Mouse (Mus musculus) neutrophil, adult 5-6 weeks (primary cell): ENCODE measurements around the gene Acadm. TPM values are rescaled to one million over a fixed set of nuclear protein-coding genes. Genes with fewer than 3 reads are reported as not detected.

Experiments
- ATAC-seq: fragments of 151-379, 151-347 bp; 2 replicates; pipeline ENCODE4 v1.8.0; 2017; ENCODE audit warnings: mild to moderate bottlenecking, moderate TSS enrichment; ENCODE audit not compliant: insufficient number of reproducible peaks, poor library complexity, low FRiP score, severe bottlenecking; ENCODE audit errors: extremely low read depth
- total RNA-seq: library from RNA; stranded (forward); fragments of 200-1000 nt; gene quantifications from 2 replicates; pipeline ENCODE4 v1.2.3, GENCODE M21; 2017

Gene Acadm
- total RNA-seq, 1 experiment from 2014 or later, result 170 TPM

DNA sequence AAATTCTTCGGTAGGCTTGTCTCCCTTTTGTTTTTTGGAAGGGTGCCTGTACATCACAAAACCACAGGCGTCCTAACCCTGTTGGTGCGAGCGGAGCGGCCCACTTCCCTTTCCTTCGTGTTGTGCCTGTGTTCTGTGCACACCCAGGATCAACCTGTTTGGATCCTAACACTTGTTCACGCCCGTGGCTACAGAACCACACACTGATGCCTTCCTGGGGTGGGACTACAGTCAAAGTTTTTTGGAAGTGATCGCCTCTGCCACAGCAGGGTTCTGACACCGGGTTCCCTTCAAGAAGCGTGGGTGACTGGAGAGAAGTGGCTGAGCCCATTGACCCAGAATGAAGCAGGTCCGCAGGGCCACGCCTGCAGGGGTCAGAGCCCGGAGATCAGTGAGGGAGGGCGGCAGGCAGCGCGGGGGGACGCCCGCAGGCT is 514 bp downstream of the Acadm start:
- ATAC-seq, result peak; percentile 17

- no peak for ATAC-seq
These were observed 1.3 kb downstream of the Acadm start for GRCm38 (mm10) chr3:153943003-153943640.

- ATAC-seq, result no peak
These were observed 2.8 kb downstream of the Acadm start for GRCm38 (mm10) chr3:153941613-153942012.

DNA sequence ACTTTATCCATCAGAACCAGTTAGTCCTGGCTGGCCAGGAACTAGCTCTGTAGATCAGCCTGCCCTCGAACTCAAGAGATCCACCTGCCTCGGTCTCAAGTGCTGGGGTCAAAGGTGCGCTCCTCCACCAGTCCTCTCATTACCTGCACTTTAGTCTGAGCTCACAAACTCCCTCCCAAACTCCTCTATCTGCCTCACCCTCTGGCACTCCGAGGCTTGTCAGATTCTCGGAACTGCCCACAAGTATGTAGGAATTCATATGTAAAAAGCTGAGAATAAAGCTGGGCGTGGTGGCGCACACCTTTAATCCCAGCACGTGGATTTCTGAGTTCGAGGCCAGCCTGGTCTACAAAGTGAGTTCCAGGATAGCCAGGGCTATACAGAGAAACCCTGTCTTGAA is 3.9 kb downstream of the Acadm start:
- no peak for ATAC-seq

DNA sequence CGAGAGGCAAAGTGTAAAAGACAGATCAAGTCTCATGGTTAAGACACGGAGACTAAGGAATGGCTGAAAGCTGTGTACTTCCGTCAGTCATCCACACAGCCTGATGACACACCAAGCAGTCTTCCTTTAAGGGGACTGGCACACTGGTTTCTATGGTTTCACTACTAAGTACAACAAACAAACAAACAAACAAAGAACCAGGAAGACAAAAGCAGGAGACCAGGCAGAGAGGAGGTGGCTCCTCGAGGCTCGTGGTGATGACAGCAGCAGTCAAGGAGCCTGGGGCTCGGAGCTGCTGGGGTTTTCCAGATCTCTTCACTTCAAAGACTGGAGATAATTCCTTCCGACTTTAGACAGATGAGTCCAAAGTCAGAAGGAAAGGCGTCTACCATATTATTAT is 4.4 kb downstream of the Acadm start:
- no peak for ATAC-seq

GRCm38 (mm10) chr3:153937116-153937810 is 7.2 kb downstream of the Acadm start:
- ATAC-seq, result no peak

DNA sequence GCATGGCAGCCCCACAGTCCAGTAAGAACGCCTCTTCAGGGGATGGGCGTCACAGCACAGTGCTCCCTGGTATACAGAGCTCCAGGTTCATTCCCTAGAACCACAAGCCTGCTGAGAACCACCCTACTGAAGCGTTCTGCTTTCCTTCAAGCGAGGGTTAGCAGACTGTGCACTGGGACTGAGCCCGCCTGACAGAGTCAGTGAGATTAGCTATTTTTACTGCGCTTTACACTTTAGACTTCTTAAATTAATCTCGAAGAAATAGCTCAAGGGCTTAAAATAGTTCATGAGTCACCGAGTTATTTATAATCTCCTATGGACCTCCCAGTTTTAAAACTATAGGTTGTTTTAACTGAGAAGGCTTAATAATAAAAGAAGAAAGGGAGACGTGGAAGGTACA is 8.6 kb downstream of the Acadm start:
- no peak for ATAC-seq

DNA sequence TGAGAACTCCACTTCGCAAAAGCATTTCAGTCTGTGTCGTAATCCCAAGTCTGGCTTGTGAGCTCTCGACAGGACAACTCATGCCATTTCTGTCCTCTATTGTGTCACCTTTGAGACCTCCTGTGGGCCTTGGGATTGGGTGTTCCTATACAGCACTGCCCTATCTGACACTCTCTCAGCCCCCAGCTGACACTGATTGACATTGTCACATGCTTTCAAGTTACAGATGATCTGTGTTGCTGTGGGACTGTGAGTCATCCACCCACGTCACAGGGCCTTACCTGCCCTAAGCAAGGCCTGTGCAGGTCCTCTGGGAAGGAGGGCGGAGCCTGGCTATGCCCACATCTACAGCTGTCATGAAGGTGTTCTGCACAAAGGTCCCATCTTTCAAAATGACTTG is 12.0 kb downstream of the Acadm start:
- ATAC-seq, result no peak

GRCm38 (mm10) chr3:153929526-153929925 is 14.9 kb downstream of the Acadm start:
- no peak for ATAC-seq

DNA sequence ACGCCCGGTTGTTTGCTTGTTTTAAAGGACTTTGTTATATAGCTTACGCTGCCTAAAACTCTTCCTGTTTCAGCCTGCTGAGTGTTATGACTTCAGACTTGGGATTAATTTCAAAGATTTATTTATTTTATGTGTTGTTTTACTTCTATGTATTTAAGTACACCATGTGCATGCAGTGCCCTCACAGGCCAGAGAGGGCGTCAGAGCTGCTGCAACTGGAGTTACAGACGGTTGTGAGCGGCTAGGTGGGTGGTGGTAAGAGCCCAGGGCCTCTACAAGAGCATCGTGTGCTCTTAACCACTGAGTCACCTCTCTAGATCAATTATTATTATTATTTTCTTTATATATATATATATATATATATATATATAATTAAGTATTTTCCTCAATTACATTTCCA is 18.1 kb downstream of the Acadm start:
- no peak for ATAC-seq

GRCm38 (mm10) chr3:153921147-153921910 is 23.1 kb downstream of the Acadm start:
- no peak for ATAC-seq

GRCm38 (mm10) chr3:153917200-153917599 is 27.2 kb downstream of the Acadm start:
- no peak for ATAC-seq

DNA sequence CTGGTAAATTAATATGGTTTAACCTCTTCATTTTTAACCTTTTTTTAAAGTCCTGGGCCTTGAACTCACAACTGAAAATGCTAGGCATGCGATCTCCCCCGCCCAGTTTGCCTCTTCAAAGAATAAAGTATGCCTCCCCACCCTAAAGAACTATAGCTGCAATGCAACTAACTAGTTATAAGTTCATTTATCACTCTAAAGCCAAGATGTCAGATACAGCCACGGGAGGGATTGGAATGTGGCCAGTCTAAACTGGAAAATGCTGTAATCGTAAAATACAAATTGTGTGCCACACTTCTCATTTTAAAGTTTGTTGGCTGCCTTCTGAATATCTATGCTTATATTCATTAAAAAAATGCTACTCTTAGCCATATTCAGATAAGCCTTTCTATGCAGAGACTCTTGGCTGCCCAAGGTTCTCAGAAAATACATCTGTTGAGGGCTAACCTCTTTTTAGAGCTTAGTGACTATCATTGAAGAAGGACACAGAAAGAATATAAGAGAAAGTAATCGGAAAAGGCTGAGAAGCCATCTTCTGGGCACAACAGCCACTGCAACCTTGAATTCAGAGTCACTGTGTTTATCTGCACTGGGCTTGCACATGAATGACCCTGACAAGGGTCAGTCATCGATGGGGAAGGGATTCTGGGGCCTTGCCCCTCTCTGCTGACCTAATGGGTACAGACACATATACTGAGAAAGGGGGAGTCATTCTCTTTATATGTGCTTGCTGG is 30.8 kb downstream of the Acadm start:
- ATAC-seq, result no peak

DNA sequence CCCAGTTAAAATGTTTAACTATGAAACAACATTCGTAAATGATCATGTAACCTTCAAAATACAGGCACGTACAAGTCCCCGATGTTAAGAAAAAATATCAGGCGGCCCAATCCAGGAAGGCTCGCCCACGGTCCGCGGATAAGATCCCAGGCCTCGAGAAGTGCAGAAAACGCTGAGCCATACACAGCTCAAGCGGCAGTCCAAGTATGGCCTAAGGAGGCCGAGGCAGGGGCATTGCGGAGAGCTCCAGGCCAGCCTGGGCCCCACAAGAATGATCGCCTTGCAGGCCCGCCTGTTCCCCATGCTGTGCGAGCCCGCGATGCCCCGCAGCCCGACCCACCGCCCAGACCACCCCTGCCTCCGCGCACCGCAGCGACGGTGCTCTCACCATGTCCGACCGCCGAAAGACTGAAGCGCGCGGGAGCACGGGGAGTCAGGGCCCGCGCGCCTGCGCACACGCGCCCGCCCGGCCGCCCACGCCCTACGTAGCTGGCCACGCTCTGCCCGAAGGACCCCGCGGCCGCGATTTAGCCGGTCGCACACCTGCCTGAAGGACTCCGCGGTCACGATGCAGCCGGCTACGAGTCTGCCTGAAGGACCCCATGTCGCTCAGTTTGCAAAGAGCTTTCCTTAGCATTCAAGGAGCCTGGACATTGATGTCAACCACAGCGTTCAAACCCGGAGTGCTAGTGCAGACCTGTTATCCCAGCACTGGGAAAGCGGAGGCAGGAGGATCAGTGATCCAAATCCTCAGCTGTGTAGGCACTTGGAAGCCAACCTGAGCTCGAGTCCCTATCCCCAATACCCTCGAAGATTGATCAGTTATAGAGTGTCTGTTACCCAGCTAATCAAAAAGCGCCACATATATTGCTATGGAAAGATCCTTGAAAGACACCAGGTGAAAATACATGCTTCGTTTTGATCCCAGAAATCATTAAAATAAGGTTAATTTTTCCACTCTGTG is 31.6 kb downstream of the Acadm start, which contains the start of gene Rabggtb:
TSS of gene Rabggtb (minus strand) at position 464 of the 964 bp plus-strand sequence.
- peak; percentile 98 for ATAC-seq

DNA sequence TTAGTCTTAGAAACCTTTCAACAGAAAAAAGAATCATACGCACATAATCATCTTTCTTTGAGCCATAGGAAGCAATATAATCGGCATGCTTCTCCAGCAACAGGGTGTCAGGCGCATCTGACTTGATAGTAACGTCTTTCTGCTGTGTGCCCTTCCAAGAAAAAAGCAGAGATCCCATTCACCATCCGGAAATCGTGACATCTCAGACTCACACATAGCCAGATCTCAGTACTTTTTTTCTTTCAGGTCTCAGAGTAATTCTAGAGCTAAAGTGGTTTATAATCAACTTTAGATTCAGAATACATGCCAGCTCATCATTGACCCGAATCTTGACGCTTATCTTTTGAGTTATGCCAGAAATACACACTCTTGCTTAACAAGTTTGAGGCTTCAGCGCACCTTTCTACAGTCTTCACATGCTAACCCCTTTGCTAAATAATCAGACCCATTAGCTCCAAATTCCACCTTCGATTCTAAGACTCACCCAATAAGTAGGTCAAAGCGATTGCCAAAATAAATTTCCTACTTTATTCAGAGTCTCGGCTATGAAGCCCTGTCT is 32.5 kb downstream of the Acadm start:
- no peak for ATAC-seq

GRCm38 (mm10) chr3:153911197-153911881 is 33.1 kb downstream of the Acadm start:
- no peak for ATAC-seq

- no peak for ATAC-seq
These were observed 33.9 kb downstream of the Acadm start for GRCm38 (mm10) chr3:153910489-153910888.
